Mouse (Mus musculus): ENCODE measurements around the gene Rasgrp3. TPM values are rescaled to one million over a fixed set of nuclear protein-coding genes. Genes with fewer than 3 reads are reported as not detected.

Rasgrp3 gene
- total and polyA plus RNA-seq, 2 experiments from 2014 or later = 4.4 to 5.5 TPM

- Histone ChIP-seq H3K9ac (no peak overlapping the region), H3K27ac (ENCODE audit: low read depth, low read length) (no peak overlapping the region), H3K4me2 (ENCODE audit: low read depth) (no peak overlapping the region), H3K27me3 (ENCODE audit: insufficient read depth, low read length) (no peaks in the 10 kb centered on the region), H3K4me1 (ENCODE audit: insufficient read depth) (no peaks in the 10 kb centered on the region), H3K4me3 (ENCODE audit: low read depth, low read length) (no peak overlapping the region), H3K9me3 (ENCODE audit: low read length) (no peaks in the 10 kb centered on the region), H3K36me3 (ENCODE audit: insufficient read depth) (no peaks in the 10 kb centered on the region)
- TF ChIP-seq CTCF (IDR thresholded peaks at IDR 0.05; ENCODE audit: low read depth) = no peak
- 37% methylated on average over 1 of the region's 1 CpGs for WGBS
- ATAC-seq = no peak
- DNase-seq = no peak
Observed at GRCm38 (mm10) chr17:75475985-75476384, 40.3 kb downstream of the Rasgrp3 start.

GRCm38 (mm10) chr17:75476736-75477416, 41.2 kb downstream of the Rasgrp3 start:
- Histone ChIP-seq H3K4me1 (ENCODE audit: insufficient read depth) (no peaks in the 10 kb centered on the region), H3K9me3 (ENCODE audit: low read length) (no peaks in the 10 kb centered on the region), H3K4me2 (ENCODE audit: low read depth) (no peak overlapping the region), H3K27ac (ENCODE audit: low read depth, low read length) (no peak overlapping the region), H3K36me3 (ENCODE audit: insufficient read depth) (no peaks in the 10 kb centered on the region), H3K27me3 (ENCODE audit: insufficient read depth, low read length) (no peaks in the 10 kb centered on the region), H3K4me3 (ENCODE audit: low read depth, low read length) (no peak overlapping the region), H3K9ac (no peak overlapping the region)
- WGBS = 89% methylated on average over 4 of the region's 4 CpGs
- no peak for TF ChIP-seq CTCF (IDR thresholded peaks at IDR 0.05; ENCODE audit: low read depth)
- ATAC-seq (no peak), DNase-seq (no peak)

GRCm38 (mm10) chr17:75477655-75478054, 42.0 kb downstream of the Rasgrp3 start:
- no peak for DNase-seq
- no peak for ATAC-seq
- Histone ChIP-seq H3K36me3 (ENCODE audit: insufficient read depth) (no peaks in the 10 kb centered on the region), H3K4me1 (ENCODE audit: insufficient read depth) (no peaks in the 10 kb centered on the region), H3K4me2 (ENCODE audit: low read depth) (no peak overlapping the region), H3K27ac (ENCODE audit: low read depth, low read length) (no peak overlapping the region), H3K4me3 (ENCODE audit: low read depth, low read length) (no peak overlapping the region), H3K9ac (no peak overlapping the region), H3K9me3 (ENCODE audit: low read length) (no peaks in the 10 kb centered on the region), H3K27me3 (ENCODE audit: insufficient read depth, low read length) (no peaks in the 10 kb centered on the region)
- TF ChIP-seq CTCF (IDR thresholded peaks at IDR 0.05; ENCODE audit: low read depth) = no peak
- 80% methylated on average over 3 of the region's 3 CpGs for WGBS

- Histone ChIP-seq H3K4me3 (ENCODE audit: low read depth, low read length) (no peak overlapping the region), H3K27ac (ENCODE audit: low read depth, low read length) (no peak overlapping the region), H3K9me3 (ENCODE audit: low read length) (no peaks in the 10 kb centered on the region), H3K27me3 (ENCODE audit: insufficient read depth, low read length) (no peaks in the 10 kb centered on the region), H3K4me1 (ENCODE audit: insufficient read depth) (no peaks in the 10 kb centered on the region), H3K36me3 (ENCODE audit: insufficient read depth) (no peaks in the 10 kb centered on the region), H3K4me2 (ENCODE audit: low read depth) (no peak overlapping the region), H3K9ac (no peak overlapping the region)
- DNase-seq (no peak), ATAC-seq (no peak)
- no peak for TF ChIP-seq CTCF (IDR thresholded peaks at IDR 0.05; ENCODE audit: low read depth)
- WGBS = 77% methylated on average over 1 of the region's 1 CpGs
Observed at GRCm38 (mm10) chr17:75478836-75479235, 43.1 kb downstream of the Rasgrp3 start.

- Histone ChIP-seq H3K27ac (ENCODE audit: low read depth, low read length) (no peak overlapping the region), H3K4me3 (ENCODE audit: low read depth, low read length) (no peak overlapping the region), H3K9me3 (ENCODE audit: low read length) (no peaks in the 10 kb centered on the region), H3K9ac (no peak overlapping the region), H3K36me3 (ENCODE audit: insufficient read depth) (no peaks in the 10 kb centered on the region), H3K4me1 (ENCODE audit: insufficient read depth) (no peaks in the 10 kb centered on the region), H3K4me2 (ENCODE audit: low read depth) (no peak overlapping the region), H3K27me3 (ENCODE audit: insufficient read depth, low read length) (no peaks in the 10 kb centered on the region)
- DNase-seq = no peak
- ATAC-seq = no peak
- 99% methylated on average over 2 of the region's 2 CpGs for WGBS
- no peak for TF ChIP-seq CTCF (IDR thresholded peaks at IDR 0.05; ENCODE audit: low read depth)
Observed at GRCm38 (mm10) chr17:75479663-75480062, 44.0 kb downstream of the Rasgrp3 start.

- Histone ChIP-seq H3K9ac (no peak overlapping the region), H3K4me2 (ENCODE audit: low read depth) (no peak overlapping the region), H3K27ac (ENCODE audit: low read depth, low read length) (no peak overlapping the region), H3K27me3 (ENCODE audit: insufficient read depth, low read length) (no peaks in the 10 kb centered on the region), H3K9me3 (ENCODE audit: low read length) (no peaks in the 10 kb centered on the region), H3K4me1 (ENCODE audit: insufficient read depth) (no peaks in the 10 kb centered on the region), H3K36me3 (ENCODE audit: insufficient read depth) (no peaks in the 10 kb centered on the region), H3K4me3 (ENCODE audit: low read depth, low read length) (no peak overlapping the region)
- 77% methylated on average over 3 of the region's 3 CpGs for WGBS
- DNase-seq (no peak), ATAC-seq (no peak)
- no peak for TF ChIP-seq CTCF (IDR thresholded peaks at IDR 0.05; ENCODE audit: low read depth)
Observed at GRCm38 (mm10) chr17:75480379-75480778, 44.7 kb downstream of the Rasgrp3 start.

- no peaks in the 10 kb centered on the region for H3K27me3 ChIP-seq (ENCODE audit: insufficient read depth, low read length)
- H3K9ac ChIP-seq = no peak overlapping the region
- 64% methylated on average over 3 of the region's 3 CpGs for WGBS
- no peak for TF ChIP-seq CTCF (IDR thresholded peaks at IDR 0.05; ENCODE audit: low read depth)
- no peaks in the 10 kb centered on the region for H3K36me3 ChIP-seq (ENCODE audit: insufficient read depth)
- H3K4me2 ChIP-seq (ENCODE audit: low read depth) = no peak overlapping the region
- no peaks in the 10 kb centered on the region for H3K9me3 ChIP-seq (ENCODE audit: low read length)
- ATAC-seq (no peak), DNase-seq (no peak)
- no peaks in the 10 kb centered on the region for H3K4me1 ChIP-seq (ENCODE audit: insufficient read depth)
- H3K4me3 ChIP-seq (ENCODE audit: low read depth, low read length) = no peak overlapping the region
- H3K27ac ChIP-seq (ENCODE audit: low read depth, low read length) = no peak overlapping the region
Observed at GRCm38 (mm10) chr17:75486205-75486604, 50.5 kb downstream of the Rasgrp3 start.

Measured in forebrain, postnatal 0 days (tissue).